Mouse (Mus musculus) heart, embryonic 12.5 days (tissue): Measurements from ENCODE around the gene Atad5. TPM values are rescaled to one million over a fixed set of nuclear protein-coding genes. Genes with fewer than 3 reads are reported as not detected.
"Not testable (repeated sequence)": the region's sequence is repeated elsewhere in the genome, so short reads cannot be mapped to it uniquely, and the experiment has no call there.

Experiments used
- ATAC-seq: fragments of 200-750 bp; cut with Nextera tagmentation; 2 replicates; pipeline ENCODE4 v1.8.0; 2017; ENCODE audit warnings: moderate TSS enrichment, moderate library complexity; ENCODE audit not compliant: insufficient number of reproducible peaks, low FRiP score
- H3K27ac ChIP-seq: fragments of 300-500 bp; sonication (generic); 2 replicates; pipeline ENCODE4 v1.5.1; 2016; ENCODE audit warnings: mild to moderate bottlenecking, moderate library complexity; ENCODE audit not compliant: poor library complexity, severe bottlenecking
- H3K27me3 ChIP-seq: fragments of 300-500 bp; sonication (generic); replicated peaks from 2 replicates; pipeline ENCODE4 v1.6.1; 2016; ENCODE audit warnings: mild to moderate bottlenecking, moderate library complexity
- H3K36me3 ChIP-seq: fragments of 300-500 bp; sonication (generic); 2 replicates; pipeline ENCODE4 v1.6.1; 2016; ENCODE audit warnings: mild to moderate bottlenecking, moderate library complexity
- H3K4me1 ChIP-seq: fragments of 300-500 bp; sonication (generic); replicated peaks from 2 replicates; pipeline ENCODE4 v1.6.1; 2016; ENCODE audit warnings: mild to moderate bottlenecking
- H3K4me2 ChIP-seq: fragments of 300-500 bp; sonication (generic); 2 replicates; pipeline ENCODE4 v1.6.1; 2016; ENCODE audit warnings: mild to moderate bottlenecking, moderate library complexity
- H3K4me3 ChIP-seq: fragments of 300-500 bp; sonication (generic); 2 replicates; pipeline ENCODE4 v1.5.1; 2016; ENCODE audit warnings: mild to moderate bottlenecking
- H3K9ac ChIP-seq: fragments of 300-500 bp; sonication (generic); 2 replicates; pipeline ENCODE4 v1.6.1; 2016; ENCODE audit warnings: mild to moderate bottlenecking, moderate library complexity
- H3K9me3 ChIP-seq: fragments of 300-500 bp; sonication (generic); replicated peaks from 2 replicates; pipeline ENCODE4 v1.6.1; 2016; ENCODE audit warnings: mild to moderate bottlenecking, moderate library complexity
- WGBS: fragments of 180-500 bp; shearing (Covaris S2); methylation state at CpG from one replicate; pipeline ENCODE4 v1.1.7; 2016; 5-methylcytosine and 5-hydroxymethylcytosine counted together
- polyA plus RNA-seq: library from polyadenylated mRNA; unstranded; fragments of >200 nt; fragmentation: Nextera tagmentation; extraction: Ambion mirVana; gene quantifications from 2 replicates; pipeline ENCODE4 v1.2.1, GENCODE M21; 2016

The Atad5 gene
- polyA plus RNA-seq = 6.9 and 8.3 TPM in 2 replicates

DNA sequence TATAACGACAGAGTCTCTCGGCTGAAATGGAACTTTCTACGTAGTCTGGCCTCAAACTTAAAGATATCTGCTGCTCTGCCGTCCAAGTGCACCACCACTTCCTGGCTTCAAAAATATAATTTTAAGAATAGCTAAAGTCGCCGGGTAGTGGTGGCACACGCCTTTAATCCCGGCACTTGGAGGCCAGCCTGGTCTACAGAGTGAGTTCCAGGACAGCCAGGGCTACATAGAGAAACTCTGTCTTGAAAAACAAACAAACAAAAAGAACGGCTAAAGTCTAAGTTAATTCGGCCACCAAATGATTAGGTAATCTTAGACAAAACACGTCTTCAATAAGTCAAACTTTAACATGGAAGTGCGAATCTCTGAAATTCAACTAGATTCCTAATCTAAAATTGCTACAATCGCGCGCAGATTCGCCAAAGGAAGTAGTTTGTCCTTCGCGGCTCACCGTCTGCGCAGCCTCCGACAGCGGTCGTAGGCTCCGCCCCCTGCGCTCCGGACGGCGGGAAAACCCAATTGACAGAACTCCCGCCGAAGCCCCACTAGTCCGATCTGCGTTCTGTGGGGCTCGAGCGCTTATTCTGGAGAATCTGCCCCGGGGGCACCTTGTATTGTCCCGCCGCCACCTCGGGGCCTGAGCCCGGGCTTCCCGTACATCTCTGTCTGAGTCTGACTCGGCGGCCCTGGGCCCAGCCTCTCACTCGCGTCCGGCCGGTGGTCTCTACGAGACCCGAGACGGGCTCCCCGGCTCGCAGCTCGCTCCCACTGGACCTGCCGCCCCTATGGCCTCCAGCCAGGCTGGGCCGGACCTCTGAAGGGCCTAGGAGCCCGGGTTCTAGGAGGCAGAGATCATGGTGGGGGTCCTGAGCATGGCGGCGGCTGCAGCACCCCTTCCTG lies at the start of gene Atad5:
Gene Atad5, plus strand, starts transcription at position 484 of the 900 bp plus-strand sequence.
- Histone ChIP-seq H3K36me3 (no peaks in the 10 kb centered on the region), H3K27me3 (no peaks in the 10 kb centered on the region), H3K4me3 (peak within 1 kb of the TSS; percentile 84), H3K9ac (peak within 1 kb of the TSS; percentile 91), H3K9me3 (no peaks in the 10 kb centered on the region), H3K4me1 (peaks cover 14% of the 10 kb centered on the region; the same call in 1 of the 2 replicates), H3K4me2 (peak within 1 kb of the TSS; percentile 94), H3K27ac (peak within 1 kb of the TSS; percentile 12; the same call in 1 of the 2 replicates)
- peak; percentile 85 for ATAC-seq
- 3% methylated on average over 57 of the region's 57 CpGs for whole genome bisulfite sequencing

- 56% methylated on average over 10 of the region's 10 CpGs for WGBS
- no peak for ATAC-seq
- H3K4me3 ChIP-seq = no peak overlapping the region
Observed at GRCm38 (mm10) chr11:80042615-80043418, 46.4 kb upstream of the Atad5 start.

DNA sequence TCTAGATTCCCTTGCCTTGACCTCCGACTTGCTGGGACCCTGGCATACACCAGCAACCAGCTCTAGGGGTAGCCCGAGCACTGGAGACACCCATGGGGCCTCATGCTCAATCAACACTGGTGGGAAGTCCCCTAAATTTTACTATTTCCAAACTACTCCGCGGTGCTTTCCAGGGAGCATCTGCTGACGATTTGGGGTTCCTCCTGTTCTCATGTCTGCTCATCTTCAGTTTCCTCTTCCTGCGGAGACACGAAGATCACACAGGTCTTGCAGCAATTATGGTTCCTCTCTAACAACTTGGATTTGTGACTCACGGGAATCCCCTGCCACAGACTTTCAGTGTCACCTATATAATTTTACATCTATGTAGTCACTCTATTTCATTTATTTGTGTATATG lies 45.8 kb upstream of the Atad5 start:
- ATAC-seq = no peak
- H3K4me1 ChIP-seq = 0 out of 2 replicates have a peak, but pooled peaks cover 3% of the 10 kb centered on the region
- H3K9ac ChIP-seq = no peak overlapping the region
- H3K27me3 ChIP-seq = no peaks in the 10 kb centered on the region
- H3K9me3 ChIP-seq = no peaks in the 10 kb centered on the region
- H3K4me3 ChIP-seq = no peak overlapping the region
- peaks cover 22% of the 10 kb centered on the region for H3K36me3 ChIP-seq
- H3K27ac ChIP-seq = no peak overlapping the region
- WGBS = 85% methylated on average over 8 of the region's 8 CpGs
- no peak overlapping the region for H3K4me2 ChIP-seq

More at GRCm38 (mm10) chr11:80042615-80043418, 46.4 kb upstream of the Atad5 start:
- Histone ChIP-seq H3K9me3 (no peaks in the 10 kb centered on the region), H3K4me1 (0 out of 2 replicates have a peak, but pooled peaks cover 3% of the 10 kb centered on the region), H3K4me2 (no peak overlapping the region), H3K9ac (no peak overlapping the region), H3K27me3 (no peaks in the 10 kb centered on the region), H3K27ac (no peak overlapping the region), H3K36me3 (peaks cover 17% of the 10 kb centered on the region)

DNA sequence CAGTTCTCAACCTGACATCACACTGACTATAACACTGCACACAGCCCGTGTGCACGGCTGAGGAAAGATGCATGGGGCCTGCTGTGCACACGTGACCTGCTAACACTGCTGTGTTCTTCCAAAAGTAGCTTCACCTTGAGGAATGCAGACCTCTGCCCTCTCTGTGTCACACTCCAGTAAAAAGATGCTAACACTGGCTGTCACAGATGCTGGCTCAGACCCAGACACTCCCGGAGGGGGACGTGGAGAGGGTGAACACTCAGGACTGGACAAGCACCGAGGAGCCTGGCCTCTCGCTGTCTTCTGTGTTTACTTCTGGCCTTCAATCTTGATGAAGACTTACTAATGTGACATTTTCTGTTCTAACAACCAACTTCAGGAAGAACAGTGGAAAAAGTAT lies 42.3 kb upstream of the Atad5 start:
- Histone ChIP-seq H3K36me3 (peaks cover 34% of the 10 kb centered on the region), H3K9me3 (no peaks in the 10 kb centered on the region), H3K4me1 (peaks cover 26% of the 10 kb centered on the region), H3K4me3 (no peak overlapping the region), H3K27ac (no peak overlapping the region; the same call in 1 of the 2 replicates), H3K27me3 (no peaks in the 10 kb centered on the region), H3K9ac (no peak overlapping the region), H3K4me2 (no peak overlapping the region)
- WGBS = 65% methylated on average over 7 of the region's 7 CpGs
- no peak; the same call in 1 of the 2 replicates for ATAC-seq

- Histone ChIP-seq H3K36me3 (peaks cover 50% of the 10 kb centered on the region), H3K4me3 (no peak overlapping the region), H3K4me1 (peaks cover 49% of the 10 kb centered on the region), H3K9me3 (no peaks in the 10 kb centered on the region), H3K27ac (peak overlapping the region; percentile 76), H3K27me3 (no peaks in the 10 kb centered on the region), H3K4me2 (no peak overlapping the region), H3K9ac (peak overlapping the region; percentile 28; the same call in 1 of the 2 replicates)
- peak; percentile 64 for ATAC-seq
- 18% methylated on average over 2 of the region's 2 CpGs for WGBS
Observed at GRCm38 (mm10) chr11:80050088-80050487, 39.1 kb upstream of the Atad5 start.

DNA sequence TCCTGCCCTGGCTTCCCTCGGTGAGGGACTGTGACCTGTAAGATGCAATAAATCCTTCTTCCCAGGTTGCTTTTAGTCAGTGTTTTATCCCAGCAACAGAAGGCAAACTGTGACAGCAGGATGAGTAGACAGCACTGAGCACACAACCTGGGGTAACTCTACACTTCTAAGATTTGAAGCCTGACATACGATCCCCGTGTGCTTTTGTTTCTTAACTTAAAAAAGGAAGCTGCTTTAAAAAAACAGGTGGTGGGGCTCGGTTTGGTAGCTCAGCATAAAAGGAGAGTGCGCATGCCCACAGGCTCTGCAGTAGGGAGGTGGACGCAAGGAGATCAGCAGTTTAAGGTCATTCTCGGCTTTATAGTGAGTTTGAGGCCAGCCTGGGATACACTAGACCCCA lies 36.7 kb upstream of the Atad5 start:
- no peak overlapping the region for H3K4me3 ChIP-seq
- H3K9me3 ChIP-seq = no peaks in the 10 kb centered on the region
- no peak overlapping the region for H3K9ac ChIP-seq
- no peak for ATAC-seq
- H3K4me1 ChIP-seq = peaks cover 50% of the 10 kb centered on the region
- H3K27me3 ChIP-seq = no peaks in the 10 kb centered on the region
- peaks cover 64% of the 10 kb centered on the region for H3K36me3 ChIP-seq
- WGBS = 85% methylated on average over 7 of the region's 7 CpGs
- H3K4me2 ChIP-seq = no peak overlapping the region
- no peak overlapping the region for H3K27ac ChIP-seq

- peaks cover 50% of the 10 kb centered on the region for H3K4me1 ChIP-seq
- no peaks in the 10 kb centered on the region for H3K9me3 ChIP-seq
- 83% methylated on average over 5 of the region's 5 CpGs for WGBS
- no peak overlapping the region for H3K4me3 ChIP-seq
- peaks cover 65% of the 10 kb centered on the region for H3K36me3 ChIP-seq
- H3K4me2 ChIP-seq = no peak overlapping the region
- no peaks in the 10 kb centered on the region for H3K27me3 ChIP-seq
- no peak overlapping the region for H3K9ac ChIP-seq
- H3K27ac ChIP-seq = no peak overlapping the region
- ATAC-seq = no peak
Observed at GRCm38 (mm10) chr11:80053171-80053570, 36.0 kb upstream of the Atad5 start.

- ATAC-seq = no peak
- Histone ChIP-seq H3K9me3 (no peaks in the 10 kb centered on the region), H3K4me2 (no peak overlapping the region), H3K4me1 (peaks cover 45% of the 10 kb centered on the region), H3K27me3 (no peaks in the 10 kb centered on the region), H3K36me3 (peaks cover 68% of the 10 kb centered on the region), H3K4me3 (no peak overlapping the region), H3K27ac (no peak overlapping the region), H3K9ac (no peak overlapping the region)
- 44% methylated on average over 4 of the region's 4 CpGs for WGBS
Observed at GRCm38 (mm10) chr11:80054659-80055058, 34.5 kb upstream of the Atad5 start.

- WGBS = 80% methylated on average over 9 of the region's 9 CpGs
- ATAC-seq = no peak
- peaks cover 32% of the 10 kb centered on the region for H3K4me1 ChIP-seq
- no peaks in the 10 kb centered on the region for H3K27me3 ChIP-seq
- no peak overlapping the region for H3K4me3 ChIP-seq
- H3K4me2 ChIP-seq = no peak overlapping the region
- H3K27ac ChIP-seq = no peak overlapping the region
- H3K36me3 ChIP-seq = peaks cover 81% of the 10 kb centered on the region
- H3K9ac ChIP-seq = no peak overlapping the region
- H3K9me3 ChIP-seq = no peaks in the 10 kb centered on the region
Observed at GRCm38 (mm10) chr11:80056141-80056540, 33.1 kb upstream of the Atad5 start.

GRCm38 (mm10) chr11:80062159-80062558 lies 27.0 kb upstream of the Atad5 start:
- no peak for ATAC-seq
- H3K9ac ChIP-seq = no peak overlapping the region
- H3K27me3 ChIP-seq = no peaks in the 10 kb centered on the region
- no peak overlapping the region for H3K4me3 ChIP-seq
- peaks cover 59% of the 10 kb centered on the region for H3K36me3 ChIP-seq
- no peaks in the 10 kb centered on the region for H3K9me3 ChIP-seq
- H3K4me1 ChIP-seq = no peaks in the 10 kb centered on the region
- no peak overlapping the region for H3K27ac ChIP-seq
- no peak overlapping the region for H3K4me2 ChIP-seq
- 85% methylated on average over 4 of the region's 4 CpGs for WGBS

- ATAC-seq, H3K4me3 ChIP-seq, H3K4me2 ChIP-seq, H3K9me3 ChIP-seq, H3K4me1 ChIP-seq, H3K27me3 ChIP-seq, H3K9ac ChIP-seq, H3K27ac ChIP-seq: not testable (repeated sequence)
- peaks cover 24% of the 10 kb centered on the region for H3K36me3 ChIP-seq
- WGBS = 83% methylated on average over 4 of the region's 4 CpGs
Observed at GRCm38 (mm10) chr11:80066373-80066772, 22.8 kb upstream of the Atad5 start.
